Mouse (Mus musculus) lung, postnatal 4 days (tissue): ENCODE data around the gene Rere.
"Not testable (repeated sequence)": the region's sequence is repeated elsewhere in the genome, so short reads cannot be mapped to it uniquely, and the experiment has no call there.

Experiments
- DNase-seq, 2 experiments: peaks; one replicate each; pipeline ENCODE4 v3.0.0; 2021

Gene Rere

DNA sequence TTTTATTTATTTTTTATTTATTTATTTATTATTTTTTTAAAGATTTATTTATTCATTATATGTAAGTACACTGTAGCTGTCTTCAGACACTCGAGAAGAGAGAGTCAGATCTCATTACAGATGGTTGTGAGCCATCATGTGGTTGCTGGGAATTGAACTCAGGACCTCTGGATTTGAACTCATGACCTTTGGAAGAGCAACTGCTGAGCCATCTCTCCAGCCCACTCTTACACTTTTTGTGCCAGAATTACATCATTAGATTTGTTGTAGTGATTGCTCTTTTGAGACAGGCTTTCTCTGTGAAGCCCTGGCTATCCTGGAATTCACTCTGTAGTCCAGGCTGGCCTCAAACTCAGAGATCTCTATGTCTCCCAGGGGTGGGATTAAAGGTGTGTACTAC, 6.0 kb downstream of the Rere start:
- not testable (repeated sequence) for DNase-seq

DNA sequence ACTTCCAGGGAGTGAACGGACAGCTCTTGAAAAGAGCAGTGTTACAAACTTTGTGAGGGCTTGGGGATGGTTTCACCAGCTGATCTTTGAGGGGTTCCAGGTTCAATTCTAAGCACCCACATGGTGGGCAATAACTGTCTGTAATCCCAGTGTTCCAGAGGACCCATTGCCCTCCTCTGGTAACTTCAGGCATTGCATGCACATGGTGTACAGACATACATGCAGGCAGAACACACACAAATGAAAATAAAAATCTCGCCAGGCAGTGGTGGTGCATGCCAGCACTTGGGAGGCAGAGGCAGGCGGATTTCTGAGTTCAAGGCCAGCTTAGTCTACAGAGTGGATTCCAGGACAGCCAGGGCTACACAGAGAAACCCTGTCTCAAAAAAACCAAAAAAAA, 10.5 kb downstream of the Rere start:
- DNase-seq, result no peak

DNA sequence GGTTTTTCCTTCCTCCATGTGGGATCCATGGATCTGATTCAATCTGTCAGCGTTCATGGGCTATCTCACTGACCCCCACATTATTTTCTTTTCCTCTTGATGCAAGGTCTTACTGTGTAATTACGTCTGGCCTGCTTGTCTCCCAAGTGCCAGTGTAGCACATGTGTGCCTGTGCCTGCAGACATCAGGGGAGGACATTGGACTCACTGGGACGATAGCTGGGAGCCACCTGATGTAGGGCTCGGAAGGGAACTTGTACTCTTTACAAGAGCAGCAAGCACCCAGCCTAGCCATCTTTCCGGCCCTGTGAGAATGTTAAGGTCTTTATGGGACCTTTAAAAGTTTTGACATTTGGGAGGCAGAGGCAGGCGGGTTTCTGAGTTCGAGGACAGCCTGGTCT, 13.4 kb downstream of the Rere start:
- DNase-seq, result no peak

- no peak for DNase-seq
These were observed 14.5 kb downstream of the Rere start for GRCm38 (mm10) chr4:150295966-150296365.

GRCm38 (mm10) chr4:150302726-150303125, 21.3 kb downstream of the Rere start:
- DNase-seq, result no peak

DNA sequence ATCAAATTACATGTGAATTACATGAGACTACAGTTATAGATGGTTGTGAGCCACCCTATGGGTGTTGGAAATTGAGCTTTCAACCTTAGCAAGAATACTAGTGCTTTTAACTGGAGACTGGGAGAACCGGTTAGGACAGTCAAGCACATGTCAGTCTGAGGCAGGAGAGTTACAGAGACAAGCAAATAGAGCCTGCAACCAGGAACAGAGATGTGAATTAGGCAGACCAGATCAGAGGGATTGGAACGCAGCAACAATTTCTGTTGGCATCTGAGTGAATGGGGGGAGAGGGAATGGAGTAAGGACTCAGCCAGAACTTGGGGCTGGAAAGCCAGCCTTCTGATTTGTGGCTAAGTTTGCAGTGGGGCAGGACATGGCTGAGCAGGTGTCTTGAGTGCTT, 25.3 kb downstream of the Rere start:
- DNase-seq, result no peak

GRCm38 (mm10) chr4:150307226-150307625, 25.8 kb downstream of the Rere start:
- DNase-seq, result no peak

GRCm38 (mm10) chr4:150311431-150311830, 30.0 kb downstream of the Rere start:
- no peak for DNase-seq

DNA sequence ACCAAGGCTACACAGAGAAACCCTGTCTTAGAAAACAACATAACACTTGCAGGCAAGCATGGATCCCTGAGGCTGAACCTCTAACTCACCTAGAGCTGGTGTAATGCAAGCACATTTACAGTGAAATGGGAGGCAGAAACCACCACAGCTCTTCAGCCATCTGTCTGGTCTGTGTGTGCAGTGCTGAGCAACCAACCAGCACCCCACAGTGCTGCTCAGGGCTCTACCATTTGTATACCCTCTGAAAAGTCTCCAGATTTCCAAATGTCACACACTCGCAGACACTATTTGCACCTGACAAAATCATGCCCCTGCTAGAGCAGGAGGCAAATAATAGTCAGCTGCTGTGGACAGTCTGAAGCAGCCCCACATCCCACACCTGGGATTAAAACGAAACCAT, 31.2 kb downstream of the Rere start:
- DNase-seq, result no peak

- no peak for DNase-seq
These were observed 33.9 kb downstream of the Rere start for GRCm38 (mm10) chr4:150315301-150315700.

- no peak for DNase-seq
These were observed 35.1 kb downstream of the Rere start for GRCm38 (mm10) chr4:150316546-150316945.

GRCm38 (mm10) chr4:150325046-150325801, 43.8 kb downstream of the Rere start:
- no peak for DNase-seq

DNA sequence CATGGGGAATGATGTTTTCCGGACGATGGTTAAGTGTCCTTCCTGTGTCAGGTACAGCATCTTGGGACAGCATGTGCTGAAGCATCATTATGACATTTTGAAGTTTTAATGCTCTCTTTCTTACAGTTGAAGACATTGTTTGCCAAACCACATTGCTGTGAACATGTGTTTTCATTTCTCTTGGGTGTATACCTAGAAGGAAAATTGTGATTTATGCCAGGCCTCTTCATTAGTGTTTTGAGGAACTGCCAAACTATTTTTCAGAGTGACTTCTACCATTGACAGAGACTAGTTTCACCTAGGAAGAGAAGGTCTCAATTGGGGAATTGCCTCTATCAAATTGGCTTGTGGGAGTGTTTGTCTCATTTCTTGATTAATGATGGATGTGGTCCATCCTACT, 44.6 kb downstream of the Rere start:
- no peak for DNase-seq

DNA sequence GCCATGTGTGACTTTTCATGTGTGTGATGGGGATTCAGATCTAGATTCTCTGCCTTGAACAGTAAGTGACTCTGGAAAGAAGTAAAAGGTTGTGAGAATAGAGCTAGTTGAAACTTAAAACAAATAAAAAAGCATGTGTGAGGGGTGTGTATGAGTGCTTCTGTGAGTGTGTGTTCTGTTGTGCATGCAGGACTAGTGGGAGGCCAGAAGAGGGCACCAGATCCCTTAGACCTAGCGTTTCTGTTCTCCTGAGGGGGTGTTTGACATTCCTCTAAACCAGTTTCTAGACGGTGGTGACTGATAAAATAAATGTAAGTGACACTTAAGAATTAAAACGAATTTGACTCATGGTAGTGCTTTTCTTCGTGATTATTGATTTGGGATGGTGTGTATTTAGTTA, 46.0 kb downstream of the Rere start:
- DNase-seq, result no peak

DNA sequence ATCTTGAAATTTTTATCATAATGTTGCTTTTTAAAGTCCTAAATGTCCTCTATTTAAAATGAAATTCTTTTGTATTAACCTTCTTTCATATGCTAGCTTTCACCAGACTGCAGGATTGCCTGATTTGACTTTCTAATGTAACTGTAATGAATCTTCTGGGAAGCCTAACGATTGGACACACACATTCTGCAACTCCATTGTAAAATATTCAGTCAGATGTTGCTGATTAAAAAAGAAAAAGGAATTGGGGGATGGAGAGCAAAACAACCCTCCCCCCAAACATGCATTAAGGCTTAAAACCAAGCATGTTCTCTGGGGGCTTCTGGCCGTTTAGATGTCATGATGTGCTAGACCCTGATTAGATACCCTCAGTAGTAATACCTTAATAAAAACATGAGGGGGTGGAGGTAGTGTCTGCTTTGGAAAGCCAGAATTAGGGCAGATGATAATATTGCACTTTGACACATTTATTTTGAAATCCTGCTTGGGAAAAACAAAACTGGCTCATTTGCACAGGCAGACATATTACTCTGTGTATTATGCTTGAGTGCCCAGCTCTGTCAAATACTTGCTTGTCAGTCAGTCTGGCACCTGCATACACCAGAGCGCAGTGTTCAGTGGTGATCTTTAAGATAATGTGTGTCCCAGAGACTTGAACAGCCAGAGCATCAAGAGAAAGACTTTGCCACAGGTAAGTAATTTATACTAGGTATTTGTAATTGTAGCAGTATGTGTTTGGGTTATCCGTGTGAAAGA, 52.7 kb downstream of the Rere start:
- DNase-seq, result no peak

DNA sequence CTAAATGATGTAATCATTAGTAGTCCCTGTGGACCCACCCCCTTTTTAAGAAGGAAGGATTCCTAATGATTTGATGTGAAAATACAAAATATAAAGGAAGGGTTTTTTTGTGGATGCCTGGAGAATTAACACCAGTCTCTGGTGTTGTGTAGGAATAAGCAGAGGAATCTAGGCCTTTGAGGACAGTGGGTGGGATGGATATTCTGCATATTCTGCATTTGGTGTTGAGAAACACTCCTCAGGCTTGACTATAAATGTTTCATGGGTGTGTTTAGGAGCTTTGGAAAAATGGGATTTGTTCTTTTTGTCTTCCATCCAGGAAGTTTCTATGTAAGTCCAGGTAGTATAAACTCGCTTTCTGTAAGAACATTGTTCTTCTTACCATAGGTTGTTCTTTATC, 55.8 kb downstream of the Rere start:
- no peak for DNase-seq

GRCm38 (mm10) chr4:150338906-150339650, 57.6 kb downstream of the Rere start:
- DNase-seq, result peak in 1 of 2 experiments; percentile 27

DNA sequence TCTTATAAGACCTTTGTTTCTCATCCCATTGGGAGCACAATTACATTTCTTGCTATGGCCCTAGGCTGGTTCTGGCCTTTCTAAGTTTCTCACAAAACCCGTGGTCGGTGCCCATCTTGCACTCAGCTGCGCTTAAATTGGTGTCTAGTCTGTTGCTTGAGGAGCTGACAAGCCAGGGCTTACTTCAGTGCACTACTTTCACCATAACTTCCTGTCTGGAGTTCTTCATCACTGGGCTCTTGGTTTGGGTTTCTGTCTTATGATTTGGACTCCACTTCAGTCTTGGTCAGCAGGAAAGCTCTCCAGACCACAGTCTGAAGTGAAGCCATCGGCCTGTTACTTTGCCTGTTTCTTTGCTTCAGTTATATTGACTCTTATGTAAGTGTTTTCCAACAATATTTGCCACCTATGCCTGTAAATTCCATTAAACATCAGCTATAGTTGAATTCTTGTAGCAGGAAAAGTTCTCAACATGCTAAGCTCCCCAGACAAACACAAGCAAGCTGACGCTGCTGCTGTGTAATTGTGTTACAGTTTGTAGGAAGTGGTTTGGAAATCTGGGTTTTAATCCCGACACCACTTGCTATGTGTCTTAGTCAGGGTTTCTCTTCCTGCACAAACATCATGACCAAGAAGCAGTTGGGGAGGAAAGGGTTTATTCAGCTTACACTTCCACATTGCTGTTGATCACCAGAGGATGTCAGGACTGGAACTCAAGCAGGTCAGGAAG, 59.5 kb downstream of the Rere start:
- no peak for DNase-seq

DNA sequence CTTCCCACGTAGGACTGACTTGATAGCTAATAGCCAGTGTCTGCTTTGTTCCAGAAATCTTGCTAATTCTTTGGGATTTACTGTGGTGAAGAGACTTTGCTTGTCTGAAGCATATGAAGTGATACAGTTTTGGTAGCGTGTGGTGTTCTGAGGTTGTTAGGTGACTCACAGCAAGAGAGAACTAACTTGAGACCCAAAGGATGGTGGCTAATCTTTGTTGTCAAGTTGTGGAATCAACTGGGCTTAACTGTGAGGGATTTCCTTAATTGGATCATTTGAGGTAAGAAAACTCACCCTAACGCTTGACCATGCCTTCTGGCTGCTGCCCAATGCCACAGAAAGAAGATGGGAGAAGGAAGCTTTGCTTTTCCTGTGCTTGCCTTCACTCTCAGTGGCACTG, 63.1 kb downstream of the Rere start:
- DNase-seq, result no peak

GRCm38 (mm10) chr4:150346651-150347386, 65.4 kb downstream of the Rere start:
- DNase-seq, result peak in 1 of 2 experiments; percentile 25

- DNase-seq, result no peak
These were observed 65.9 kb downstream of the Rere start for GRCm38 (mm10) chr4:150347387-150347672.

GRCm38 (mm10) chr4:150349680-150350101, 68.2 kb downstream of the Rere start:
- peak in 1 of 2 experiments; percentile 25 for DNase-seq
